Mouse (Mus musculus) stomach, embryonic 16.5 days (tissue): Measurements from ENCODE around the gene Kcna1. TPM values are rescaled to one million over a fixed set of nuclear protein-coding genes. Genes with fewer than 3 reads are reported as not detected.

ENCODE experiments used
- ATAC-seq: fragments of 200-750 bp; cut with Nextera tagmentation; 2 replicates; pipeline ENCODE4 v1.8.0; 2017; ENCODE audit warnings: moderate number of reproducible peaks, moderate TSS enrichment; ENCODE audit not compliant: insufficient read depth, low FRiP score
- H3K27ac ChIP-seq: fragments of 300-500 bp; sonication (generic); 2 replicates; pipeline ENCODE4 v1.5.1; 2014; ENCODE audit warnings: low read length
- H3K27me3 ChIP-seq: fragments of 300-500 bp; sonication (generic); 2 replicates; pipeline ENCODE4 v1.6.1; 2014; ENCODE audit warnings: low read length, control low read depth, mixed read lengths; ENCODE audit not compliant: control insufficient read depth, insufficient read depth
- H3K36me3 ChIP-seq: fragments of 300-500 bp; sonication (generic); 2 replicates; pipeline ENCODE4 v1.6.1; 2014; ENCODE audit warnings: low read length; ENCODE audit not compliant: control insufficient read depth, insufficient read depth
- H3K4me1 ChIP-seq: fragments of 300-500 bp; sonication (generic); 2 replicates; pipeline ENCODE4 v1.6.1; 2014; ENCODE audit warnings: low read length, control low read depth, mixed read lengths; ENCODE audit not compliant: control insufficient read depth, insufficient read depth
- H3K4me2 ChIP-seq: fragments of 300-500 bp; sonication (generic); 2 replicates; pipeline ENCODE4 v1.6.1; 2014; ENCODE audit warnings: low read depth, low read length, mixed read lengths
- H3K4me3 ChIP-seq: fragments of 300-500 bp; sonication (generic); replicated peaks from 2 replicates; pipeline ENCODE4 v1.5.1; 2014; ENCODE audit warnings: mild to moderate bottlenecking, low read length
- H3K9ac ChIP-seq: fragments of 300-500 bp; sonication (generic); 2 replicates; pipeline ENCODE4 v1.6.1; 2014; ENCODE audit warnings: low read length
- H3K9me3 ChIP-seq: fragments of 300-500 bp; sonication (generic); replicated peaks from 2 replicates; pipeline ENCODE4 v1.6.1; 2016; ENCODE audit warnings: low read length, control low read depth; ENCODE audit not compliant: control insufficient read depth
- WGBS: fragments of 180-500 bp; shearing (Covaris S2); extraction: QIAGEN DNeasy Blood & Tissue Kit; methylation state at CpG from one replicate; pipeline ENCODE4 v1.1.7; 2014; 5-methylcytosine and 5-hydroxymethylcytosine counted together
- polyA plus RNA-seq: library from polyadenylated mRNA; unstranded; fragments of >200 nt; fragmentation: Nextera tagmentation; extraction: Ambion mirVana; gene quantifications from 2 replicates; pipeline ENCODE4 v1.2.1, GENCODE M21; 2015

Gene Kcna1
- 0.94 and 1.3 TPM in 2 replicates for polyA plus RNA-seq

- no peaks in the 10 kb centered on the region for H3K9me3 ChIP-seq
- peak within 1 kb of the TSS; percentile 51 for H3K4me3 ChIP-seq
- H3K27me3 ChIP-seq, result peaks cover 52% of the 10 kb centered on the region
- H3K4me1 ChIP-seq, result peaks cover 17% of the 10 kb centered on the region
- 0 out of 2 replicates have a peak within 1 kb of the TSS, but pooled peaks have one; percentile 11 for H3K9ac ChIP-seq
- 26% methylated on average over 8 of the region's 8 CpGs for WGBS
- no peak for ATAC-seq
- peak within 1 kb of the TSS; percentile 87 for H3K4me2 ChIP-seq
- H3K27ac ChIP-seq, result no peak within 1 kb of the TSS
- no peaks in the 10 kb centered on the region for H3K36me3 ChIP-seq
These were observed at the start of gene Kcna1 for GRCm38 (mm10) chr6:126646381-126646780. TSS of gene Kcna1 (minus strand) at chr6:126646384.

GRCm38 (mm10) chr6:126687120-126687519 lies 40.9 kb upstream of the Kcna1 start:
- 0 out of 2 replicates have a peak, but pooled peaks cover 3% of the 10 kb centered on the region for H3K9me3 ChIP-seq
- no peak for ATAC-seq
- H3K27ac ChIP-seq, result no peak overlapping the region

GRCm38 (mm10) chr6:126685135-126685534 lies 39.0 kb upstream of the Kcna1 start:
- no peak overlapping the region for H3K9ac ChIP-seq
- no peaks in the 10 kb centered on the region for H3K36me3 ChIP-seq
- no peak overlapping the region for H3K4me2 ChIP-seq
- no peaks in the 10 kb centered on the region for H3K9me3 ChIP-seq
- no peak overlapping the region for H3K4me3 ChIP-seq
- H3K27ac ChIP-seq, result no peak overlapping the region; the same call in 1 of the 2 replicates
- ATAC-seq, result peak; percentile 49; the same call in 1 of the 2 replicates
- WGBS, result 46% methylated on average over 3 of the region's 3 CpGs
- H3K27me3 ChIP-seq, result no peaks in the 10 kb centered on the region
- H3K4me1 ChIP-seq, result no peaks in the 10 kb centered on the region; the same call in 1 of the 2 replicates

More at GRCm38 (mm10) chr6:126687120-126687519, 40.9 kb upstream of the Kcna1 start:
- no peak overlapping the region for H3K4me3 ChIP-seq
- no peaks in the 10 kb centered on the region for H3K36me3 ChIP-seq
- no peak overlapping the region for H3K9ac ChIP-seq
- H3K4me2 ChIP-seq, result no peak overlapping the region
- no peaks in the 10 kb centered on the region for H3K27me3 ChIP-seq
- 79% methylated on average over 4 of the region's 4 CpGs for WGBS
- H3K4me1 ChIP-seq, result no peaks in the 10 kb centered on the region; the same call in 1 of the 2 replicates

GRCm38 (mm10) chr6:126678961-126679360 lies 32.8 kb upstream of the Kcna1 start:
- Histone ChIP-seq H3K27ac (no peak overlapping the region), H3K4me1 (no peaks in the 10 kb centered on the region), H3K4me3 (no peak overlapping the region), H3K9ac (no peak overlapping the region), H3K4me2 (no peak overlapping the region), H3K9me3 (no peaks in the 10 kb centered on the region), H3K36me3 (no peaks in the 10 kb centered on the region), H3K27me3 (no peaks in the 10 kb centered on the region)
- no peak for ATAC-seq
- WGBS, result 68% methylated on average over 7 of the region's 7 CpGs

- ATAC-seq, result no peak
- Histone ChIP-seq H3K9ac (no peak overlapping the region), H3K27me3 (no peaks in the 10 kb centered on the region), H3K4me1 (no peaks in the 10 kb centered on the region), H3K9me3 (no peaks in the 10 kb centered on the region), H3K4me2 (no peak overlapping the region), H3K27ac (no peak overlapping the region), H3K4me3 (no peak overlapping the region), H3K36me3 (no peaks in the 10 kb centered on the region)
- whole genome bisulfite sequencing, result 93% methylated on average over 5 of the region's 5 CpGs
These were observed 20.8 kb upstream of the Kcna1 start for GRCm38 (mm10) chr6:126667001-126667400.

- no peak overlapping the region for H3K27ac ChIP-seq
- H3K4me3 ChIP-seq, result no peak overlapping the region
- no peaks in the 10 kb centered on the region for H3K9me3 ChIP-seq
- no peak for ATAC-seq
- no peaks in the 10 kb centered on the region for H3K4me1 ChIP-seq
- H3K36me3 ChIP-seq, result no peaks in the 10 kb centered on the region
- 41% methylated on average over 6 of the region's 6 CpGs for WGBS
- H3K9ac ChIP-seq, result no peak overlapping the region
- H3K4me2 ChIP-seq, result no peak overlapping the region
- H3K27me3 ChIP-seq, result no peaks in the 10 kb centered on the region
These were observed 19.9 kb upstream of the Kcna1 start for GRCm38 (mm10) chr6:126666091-126666490.

GRCm38 (mm10) chr6:126664569-126664968 lies 18.4 kb upstream of the Kcna1 start:
- no peak overlapping the region for H3K9ac ChIP-seq
- whole genome bisulfite sequencing, result 69% methylated on average over 3 of the region's 3 CpGs
- ATAC-seq, result no peak
- no peaks in the 10 kb centered on the region for H3K27me3 ChIP-seq
- H3K9me3 ChIP-seq, result no peaks in the 10 kb centered on the region
- H3K4me1 ChIP-seq, result no peaks in the 10 kb centered on the region
- H3K4me2 ChIP-seq, result no peak overlapping the region
- H3K4me3 ChIP-seq, result no peak overlapping the region
- H3K36me3 ChIP-seq, result no peaks in the 10 kb centered on the region
- no peak overlapping the region for H3K27ac ChIP-seq

GRCm38 (mm10) chr6:126657646-126658394 lies 11.6 kb upstream of the Kcna1 start:
- no peaks in the 10 kb centered on the region for H3K27me3 ChIP-seq
- no peak overlapping the region for H3K9ac ChIP-seq
- 61% methylated on average over 2 of the region's 2 CpGs for WGBS
- no peaks in the 10 kb centered on the region for H3K9me3 ChIP-seq
- H3K4me2 ChIP-seq, result no peak overlapping the region
- H3K27ac ChIP-seq, result no peak overlapping the region
- ATAC-seq, result no peak
- no peak overlapping the region for H3K4me3 ChIP-seq
- no peaks in the 10 kb centered on the region for H3K4me1 ChIP-seq
- H3K36me3 ChIP-seq, result no peaks in the 10 kb centered on the region

GRCm38 (mm10) chr6:126653561-126653960 lies 7.4 kb upstream of the Kcna1 start:
- no peak for ATAC-seq
- Histone ChIP-seq H3K27ac (no peak overlapping the region), H3K4me1 (no peaks in the 10 kb centered on the region), H3K9me3 (no peaks in the 10 kb centered on the region), H3K9ac (no peak overlapping the region), H3K4me2 (no peak overlapping the region), H3K36me3 (no peaks in the 10 kb centered on the region), H3K27me3 (no peaks in the 10 kb centered on the region), H3K4me3 (no peak overlapping the region)
- WGBS, result 88% methylated on average over 7 of the region's 7 CpGs
